Mouse (Mus musculus): Measurements from ENCODE around the gene Tas2r134. TPM values are rescaled to one million over a fixed set of nuclear protein-coding genes. Genes with fewer than 3 reads are reported as not detected.

Tas2r134 gene
- total RNA-seq, 2 experiments from 2014 or later = not detected

GRCm38 (mm10) chr2:51647972-51648371, 20.7 kb downstream of the Tas2r134 start:
- ATAC-seq (replicated peaks; ENCODE audit: low FRiP score, poor library complexity, severe bottlenecking) = no peak

- no peak for ATAC-seq (replicated peaks; ENCODE audit: low FRiP score, poor library complexity, severe bottlenecking)
These were observed 22.6 kb downstream of the Tas2r134 start for GRCm38 (mm10) chr2:51649887-51650286.

- no peak for ATAC-seq (replicated peaks; ENCODE audit: low FRiP score, poor library complexity, severe bottlenecking)
These were observed 24.8 kb downstream of the Tas2r134 start for GRCm38 (mm10) chr2:51652086-51652485.

GRCm38 (mm10) chr2:51657684-51658083, 30.4 kb downstream of the Tas2r134 start:
- no peak for ATAC-seq (replicated peaks; ENCODE audit: low FRiP score, poor library complexity, severe bottlenecking)

GRCm38 (mm10) chr2:51658288-51658687, 31.0 kb downstream of the Tas2r134 start:
- ATAC-seq (replicated peaks; ENCODE audit: low FRiP score, poor library complexity, severe bottlenecking) = no peak

GRCm38 (mm10) chr2:51674321-51674720, 47.0 kb downstream of the Tas2r134 start:
- no peak for ATAC-seq (replicated peaks; ENCODE audit: low FRiP score, poor library complexity, severe bottlenecking)

All from erythroblast, adult 5-6 weeks (primary cell).